Mouse (Mus musculus): ENCODE measurements at regions not wholly inside any gene's neighbourhood (a gene's known extent, or its start where the extent isn't known, plus 50 kb on each side); places are given as distances from the start of the nearest gene placed in this dataset.

DNA sequence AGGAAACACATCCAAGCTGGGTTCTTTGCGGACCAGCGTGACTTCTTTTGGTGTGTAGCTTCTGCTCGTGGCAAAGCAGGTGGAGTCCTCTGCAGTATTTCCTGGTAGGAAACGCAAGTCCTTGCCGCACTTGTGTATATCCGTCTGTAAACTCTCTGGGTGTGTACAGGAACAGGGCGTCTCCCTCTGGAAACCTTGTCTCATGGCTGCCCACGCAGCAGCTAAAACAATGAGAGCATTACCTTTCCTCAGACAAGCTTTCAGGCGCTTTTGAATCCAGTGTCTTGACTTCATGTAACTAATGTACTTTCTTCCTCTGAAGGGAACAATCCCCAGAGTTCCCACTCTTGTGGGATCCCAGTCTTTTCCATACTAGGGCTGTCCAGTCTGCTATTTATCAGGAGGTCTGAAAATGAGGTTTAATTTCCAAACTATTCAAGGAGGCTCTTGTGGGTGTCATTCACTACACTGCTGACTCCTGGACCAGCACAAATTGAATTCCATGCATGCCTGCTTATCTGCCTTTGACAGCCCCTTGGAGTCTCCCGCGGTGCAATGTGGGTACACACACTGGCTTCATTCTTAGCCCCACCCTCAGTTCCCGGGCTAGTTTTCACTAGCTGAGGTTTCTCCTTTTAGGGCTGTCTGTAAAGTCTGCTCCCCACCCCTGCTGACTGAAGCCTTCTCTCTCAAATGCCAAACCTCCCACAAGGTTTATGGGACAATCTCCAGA is 161.6 kb upstream of the Anxa10 start:
- no peak overlapping the region for H3K9ac ChIP-seq (replicated peaks; ENCODE audit: low read length)
- ATAC-seq: peak; percentile 91
- H3K36me3 ChIP-seq (ENCODE audit: insufficient read depth, low read length): no peaks in the 10 kb centered on the region
- H3K27ac ChIP-seq: no peak overlapping the region
- 43% methylated on average over 12 of the region's 12 CpGs for WGBS
- H3K4me2 ChIP-seq (ENCODE audit: low read depth, low read length): peak overlapping the region; percentile 19; the same call in 1 of the 2 replicates
- DNase-seq (ENCODE audit: low spot score): peak; percentile 55
- no peaks in the 10 kb centered on the region for H3K27me3 ChIP-seq (ENCODE audit: insufficient read depth, low read length)
- no peak overlapping the region for H3K4me3 ChIP-seq (ENCODE audit: low read length)
- H3K9me3 ChIP-seq (ENCODE audit: low read length): no peaks in the 10 kb centered on the region
- no peak for TF ChIP-seq CTCF (IDR thresholded peaks at IDR 0.05; ENCODE audit: low read depth)
- H3K4me1 ChIP-seq (ENCODE audit: insufficient read depth, low read length): no peaks in the 10 kb centered on the region

GRCm38 (mm10) chr8:62250551-62250950 is 127.6 kb upstream of the Anxa10 start:
- Histone ChIP-seq H3K9ac (replicated peaks; ENCODE audit: low read length) (no peak overlapping the region), H3K4me3 (ENCODE audit: low read length) (no peak overlapping the region), H3K27me3 (ENCODE audit: insufficient read depth, low read length) (no peaks in the 10 kb centered on the region), H3K4me1 (ENCODE audit: insufficient read depth, low read length) (no peaks in the 10 kb centered on the region), H3K9me3 (ENCODE audit: low read length) (no peaks in the 10 kb centered on the region), H3K4me2 (ENCODE audit: low read depth, low read length) (no peak overlapping the region), H3K36me3 (ENCODE audit: insufficient read depth, low read length) (no peaks in the 10 kb centered on the region), H3K27ac (no peak overlapping the region)
- WGBS: 69% methylated on average over 5 of the region's 6 CpGs
- no peak for TF ChIP-seq CTCF (IDR thresholded peaks at IDR 0.05; ENCODE audit: low read depth)
- no peak for ATAC-seq
- no peak for DNase-seq (ENCODE audit: low spot score)

Data from hindbrain, postnatal 0 days (tissue).